ENCODE assay signal across 23 mouse cellular contexts in the genomic region with DNA sequence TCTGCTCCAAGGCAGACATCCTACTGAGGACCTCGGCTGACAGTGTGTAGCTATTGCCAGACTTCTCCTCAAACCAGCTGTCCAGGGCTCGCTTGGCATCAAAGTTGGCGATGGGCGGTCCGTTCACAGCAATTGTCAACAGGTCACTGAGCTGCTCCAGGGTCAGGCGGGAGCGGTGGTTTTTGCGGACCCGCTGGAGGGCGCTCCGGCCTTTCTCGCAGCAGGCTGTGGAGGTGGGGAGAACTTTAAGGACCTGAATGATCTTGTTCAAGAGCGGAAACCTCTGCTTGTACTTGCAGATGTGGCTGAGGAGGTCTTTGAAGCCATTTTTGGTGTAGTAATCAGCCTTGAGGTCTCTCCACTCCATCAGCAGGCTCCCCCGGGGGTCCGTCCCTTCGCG. TPM values are rescaled to one million over a fixed set of nuclear protein-coding genes. Genes with fewer than 3 reads are reported as not detected.
DNase-seq lines count a peak whose midpoint lies in the region; ATAC-seq and TF ChIP-seq lines count a peak whose summit lies in the region.
"Had no signal": no experiment of that assay in that cellular context is flagged by ENCODE, and none has a peak within 500 bp of the region (broad histone marks: within the 10 kb centered on the region; RNA-seq: fewer than 3 reads in every experiment).

No protein-coding gene starts in this region.

- peak; percentile 22; the same call in 1 of the 2 replicates for TF ChIP-seq CTCF in cerebellum, adult 2 months (IDR thresholded peaks at IDR 0.05; ENCODE audit: borderline replicate concordance, insufficient read depth, low read depth, low read length)

- H3K27me3 ChIP-seq in cerebellum, adult 2 months (ENCODE audit: control insufficient read depth, insufficient read depth, low read length): no peaks in the 10 kb centered on the region
- H3K27me3 ChIP-seq: heart, embryonic 13.5 days; hindbrain, embryonic 12.5 days; liver, embryonic 13.5 days; midbrain, embryonic 12.5 days had no signal

- H3K27ac ChIP-seq in cerebellum, adult 2 months (ENCODE audit: insufficient read depth, low read length): no peak overlapping the region
- H3K27ac ChIP-seq: forebrain, embryonic 10.5 days; heart, embryonic 13.5 days; hindbrain, embryonic 12.5 days; liver, embryonic 13.5 days; midbrain, embryonic 12.5 days had no signal

- WGBS in cerebellum, adult 2 months: 53% methylated on average over 17 of the region's 17 CpGs

- TF ChIP-seq POLR2A in cerebellum, adult 2 months (IDR thresholded peaks at IDR 0.05; ENCODE audit: borderline replicate concordance, insufficient read depth, low read length): no peak

- H3K4me3 ChIP-seq in cerebellum, adult 2 months (replicated peaks; ENCODE audit: insufficient read depth, low read depth, low read length): no peak overlapping the region
- H3K4me3 ChIP-seq: forebrain, embryonic 10.5 days; heart, embryonic 13.5 days; hindbrain, embryonic 12.5 days; liver, embryonic 13.5 days; midbrain, embryonic 12.5 days had no signal

- intact Hi-C loops in gastrocnemius, postnatal 14 days (cut with DNase I; ENCODE audit: low total_unique reads): no loop called here

- no peak for ATAC-seq in cerebellum, adult (ENCODE audit: insufficient number of reproducible peaks, low FRiP score, low TSS enrichment)
- ATAC-seq: forebrain, postnatal 0 days; intestine, postnatal 0 days had no signal

- no peak for DNase-seq in cerebellum, adult 2 months
- peak; percentile 5 for DNase-seq in gastrocnemius, postnatal 14 days
- no peak for DNase-seq in gastrocnemius, postnatal 25 days
- DNase-seq in ZHBTc4 (ENCODE audit: low read depth, low spot score): peak; percentile 58
- DNase-seq in thymus, postnatal 4 days: peak; percentile 60
- no peak for DNase-seq in spleen, adult 18-20 months
- no peak for DNase-seq in frontal cortex, postnatal 25 days (ENCODE audit: low spot score in 2 of 2)
- DNase-seq: adrenal gland, postnatal 25 days; forebrain, postnatal 0 days; heart, postnatal 14 days; kidney, postnatal 25 days; liver, embryonic 13.5 days; lung, adult 2 months; lung, postnatal 14 days had no signal

- peaks cover 9% of the 10 kb centered on the region for H3K4me1 ChIP-seq in cerebellum, adult 2 months (ENCODE audit: control insufficient read depth, insufficient read depth, low read length)

RNA-seq across cellular contexts. Expression of a gene that starts 57.2 kb away (rescaled TPM):
- 110 and 115 TPM in 2 replicates for polyA plus RNA-seq in cerebellum, adult 2 months (2012; rRNA removed)
- total RNA-seq in gastrocnemius, postnatal 14 days (2021): under 1 TPM; 0.18 to 0.27 TPM
- total RNA-seq in gastrocnemius, postnatal 25 days (2021): under 1 TPM in 1 of 2 experiments, not detected in 1; 0.15 TPM
- total RNA-seq: granulocyte monocyte progenitor cell, adult 5-6 weeks; megakaryocyte progenitor cell, adult 5-6 weeks; neutrophil, adult 5-6 weeks had no signal

Comparison
In these comparisons a context has a peak if more than half of its experiments do, and no peak if none do; other contexts are left out.
1. DNase-seq: peak in gastrocnemius, postnatal 14 days (single experiment), ZHBTc4 (single experiment) and thymus, postnatal 4 days (single experiment); none in cerebellum, adult 2 months (0 of 2), gastrocnemius, postnatal 25 days (single experiment), spleen, adult 18-20 months (0 of 2) and frontal cortex, postnatal 25 days (0 of 2).